In the genomic region with DNA sequence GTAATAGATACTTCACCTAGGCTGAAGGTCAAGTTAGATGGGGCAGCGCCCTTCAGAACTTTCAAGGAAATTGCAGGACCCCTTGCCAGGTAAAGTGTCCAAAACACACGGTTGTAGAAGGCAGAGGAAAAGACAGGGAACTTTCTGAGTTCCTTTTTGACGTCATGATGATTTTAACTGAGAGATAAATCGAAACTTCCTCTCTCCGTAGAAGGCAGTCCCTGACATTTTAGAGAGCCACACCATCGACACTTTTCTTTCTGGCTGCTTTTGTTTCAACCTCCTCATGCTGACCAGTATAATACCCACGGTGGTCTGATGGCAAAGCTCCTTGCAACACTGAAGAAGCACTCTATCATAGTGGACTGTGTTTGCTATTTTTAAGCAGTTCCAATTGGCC, we compare ENCODE assay signal across 21 mouse cellular contexts. TPM values are rescaled to one million over a fixed set of nuclear protein-coding genes. Genes with fewer than 3 reads are reported as not detected.
DNase-seq lines count a peak whose midpoint lies in the region; ATAC-seq and TF ChIP-seq lines count a peak whose summit lies in the region.
"Had no signal": no experiment of that assay in that cellular context is flagged by ENCODE, and none has a peak within 500 bp of the region (broad histone marks: within the 10 kb centered on the region; RNA-seq: fewer than 3 reads in every experiment).

No protein-coding gene starts in this region.

- H3K4me2 ChIP-seq in heart, embryonic 15.5 days, result peak overlapping the region; percentile 10; the same call in 1 of the 2 replicates
- peak overlapping the region; percentile 78 for H3K4me2 ChIP-seq in CH12.LX (ENCODE audit: insufficient read depth, low read depth, poor library complexity, severe bottlenecking)
- H3K4me2 ChIP-seq: embryonic facial prominence, embryonic 12.5 days; forebrain, embryonic 12.5 days; heart, embryonic 12.5 days; limb, embryonic 13.5 days; midbrain, embryonic 12.5 days had no signal

- no peak for TF ChIP-seq POLR2A in CH12.LX (IDR thresholded peaks at IDR 0.05; ENCODE audit: low read depth, low read length)

- H3K4me3 ChIP-seq in heart, embryonic 15.5 days, result no peak overlapping the region
- peak overlapping the region in 2 of 3 experiments; percentile 25 to 28 for H3K4me3 ChIP-seq in CH12.LX (replicated peaks in 1 of 3; ENCODE audit: low read depth in 2 of 3, low read length in 2 of 3, poor library complexity in 1 of 3)
- H3K4me3 ChIP-seq: embryonic facial prominence, embryonic 12.5 days; forebrain, embryonic 12.5 days; heart, embryonic 12.5 days; limb, embryonic 13.5 days; midbrain, embryonic 12.5 days had no signal

- H3K27ac ChIP-seq in heart, embryonic 15.5 days, result no peak overlapping the region
- H3K27ac ChIP-seq in CH12.LX (ENCODE audit: insufficient read depth, low read depth), result no peak overlapping the region
- H3K27ac ChIP-seq: embryonic facial prominence, embryonic 12.5 days; forebrain, embryonic 12.5 days; hindbrain, postnatal 0 days; limb, embryonic 13.5 days; midbrain, embryonic 12.5 days had no signal

- H3K9ac ChIP-seq in heart, embryonic 15.5 days, result no peak overlapping the region
- H3K9ac ChIP-seq in CH12.LX (ENCODE audit: insufficient read depth, low read depth), result no peak overlapping the region
- H3K9ac ChIP-seq: embryonic facial prominence, embryonic 12.5 days; forebrain, embryonic 12.5 days; heart, embryonic 12.5 days; limb, embryonic 13.5 days; midbrain, embryonic 12.5 days had no signal

- in situ Hi-C loops in CH12.LX (cut with MboI; ENCODE audit: low pct_ligation_motif_present, low pct_unique_long_range_greater_than_20kb, low sequenced_read_pairs), result no loop called here

- no peaks in the 10 kb centered on the region for H3K36me3 ChIP-seq in heart, embryonic 15.5 days
- H3K36me3 ChIP-seq in CH12.LX (replicated peaks in 1 of 2; ENCODE audit: control insufficient read depth in 1 of 2, insufficient read depth in 1 of 2, low read length in 1 of 2), result peaks cover 0 to 2% of the 10 kb centered on the region in 2 experiments
- H3K36me3 ChIP-seq: embryonic facial prominence, embryonic 12.5 days; forebrain, embryonic 12.5 days; heart, embryonic 12.5 days; limb, embryonic 13.5 days; midbrain, embryonic 12.5 days had no signal

- dilution Hi-C loops in CH12.LX (cut with MboI; ENCODE audit: extremely low pct_ligation_motif_present, extremely low pct_unique_long_range_greater_than_20kb, low sequenced_read_pairs), result no loop called here

- H3K79me2 ChIP-seq in CH12.LX (replicated peaks; ENCODE audit: control insufficient read depth, extremely low read depth, insufficient read depth, poor library complexity, severe bottlenecking), result peaks cover 6% of the 10 kb centered on the region

- no peak for TF ChIP-seq RAD21 in CH12.LX (IDR thresholded peaks at IDR 0.05; ENCODE audit: low read depth, low read length)

- H3K9me3 ChIP-seq in heart, embryonic 15.5 days (replicated peaks), result no peaks in the 10 kb centered on the region
- H3K9me3 ChIP-seq in CH12.LX (replicated peaks; ENCODE audit: low read length), result no peaks in the 10 kb centered on the region
- H3K9me3 ChIP-seq: embryonic facial prominence, embryonic 12.5 days; forebrain, embryonic 12.5 days; heart, embryonic 12.5 days; limb, embryonic 13.5 days; midbrain, embryonic 12.5 days had no signal

- H3K4me1 ChIP-seq in heart, embryonic 15.5 days (replicated peaks), result no peaks in the 10 kb centered on the region
- H3K4me1 ChIP-seq in CH12.LX (ENCODE audit: control insufficient read depth in 1 of 2, insufficient read depth in 2 of 2), result peaks cover 0 to 13% of the 10 kb centered on the region in 2 experiments; a peak in 3 of 4 replicates
- H3K4me1 ChIP-seq: embryonic facial prominence, embryonic 12.5 days; forebrain, embryonic 12.5 days; heart, embryonic 12.5 days; limb, embryonic 13.5 days; midbrain, embryonic 12.5 days had no signal

- no peak for TF ChIP-seq CTCF in CH12.LX (conservative IDR thresholded peaks at IDR 0.05 in 1 of 2, IDR thresholded peaks at IDR 0.05 in 1 of 2; ENCODE audit: low read depth in 2 of 2, low read length in 2 of 2)

- DNase-seq in heart, postnatal 4 days, result no peak
- peak; percentile 24 for DNase-seq in CD4-positive helper T cell, adult 2 months (ENCODE audit: low read depth, low spot score)
- DNase-seq in CH12.LX (ENCODE audit: extremely low read depth), result no peak
- no peak for DNase-seq in urinary bladder, postnatal 25 days (ENCODE audit: low spot score)
- DNase-seq: cerebellum, adult 2 months; cerebellum, postnatal 25 days; kidney, adult 11 months; kidney, postnatal 4 days; layer of hippocampus, adult 9-11 months; lung, adult 18-20 months; lung, postnatal 10 days; right cerebral cortex, postnatal 14 days had no signal

- no peak for TF ChIP-seq EP300 in CH12.LX (IDR thresholded peaks at IDR 0.05; ENCODE audit: low read length)

- WGBS in heart, embryonic 15.5 days, result 37% methylated on average over 7 of the region's 7 CpGs

- no peaks in the 10 kb centered on the region for H3K27me3 ChIP-seq in heart, embryonic 15.5 days
- H3K27me3 ChIP-seq in CH12.LX (replicated peaks), result no peaks in the 10 kb centered on the region
- H3K27me3 ChIP-seq: embryonic facial prominence, embryonic 12.5 days; forebrain, embryonic 12.5 days; heart, embryonic 12.5 days; limb, embryonic 13.5 days; midbrain, embryonic 12.5 days had no signal

- no peak for ATAC-seq in heart, embryonic 15.5 days (replicated peaks; ENCODE audit: insufficient number of reproducible peaks, insufficient read depth, low FRiP score, low read depth)
- peak; percentile 74 for ATAC-seq in inflammation-experienced regulatory T-cells, adult 6 months
- no peak for ATAC-seq in cerebellum, adult (ENCODE audit: insufficient number of reproducible peaks, low FRiP score, low TSS enrichment)
- ATAC-seq: hindbrain, postnatal 0 days had no signal

TF ChIP-seq in CH12.LX, 34 proteins besides CTCF, POLR2A, EP300 and RAD21:
- no peak for TF ChIP-seq CHD2 (IDR thresholded peaks at IDR 0.05; ENCODE audit: low read length)
- TF ChIP-seq USF2 (conservative IDR thresholded peaks at IDR 0.05; ENCODE audit: low read depth, low read length), result no peak
- no peak for TF ChIP-seq NELFE (IDR thresholded peaks at IDR 0.05; ENCODE audit: low read depth, low read length)
TF ChIP-seq in CH12.LX: peak in this region for 0.

RNA-seq across cellular contexts. Expression of gene Dock11, which starts 15.7 kb away (rescaled TPM):
- 6.1 and 7.0 TPM in 2 replicates for polyA plus RNA-seq in heart, embryonic 15.5 days (2015; fragmentation: Nextera tagmentation; extraction: Ambion mirVana)
- total RNA-seq in heart, postnatal 4 days (2021), result 10 to 100 TPM; 10.6 to 10.7 TPM
- total RNA-seq in CH12.LX (2012; rRNA removed) (25.1 and 25.4 TPM in 2 replicates), CH12.LX (2014; rRNA removed) (47.6 and 61.0 TPM in 2 replicates)
- polyA plus RNA-seq in CH12.LX (2012; ENCODE audit: insufficient read length, low read depth), result 30.4 and 31.8 TPM in 2 replicates
- polyA plus RNA-seq in inflammation-experienced regulatory T-cells, adult 6 months (2017; shearing (Covaris generic)), result 10 to 100 TPM; 39.5 to 49.9 (median 41.4) TPM
